ENCODE assay signal across 16 mouse cellular contexts in genomic region chr1:90006666-90007065, GRCm38 (mm10). TPM values are rescaled to one million over a fixed set of nuclear protein-coding genes. Genes with fewer than 3 reads are reported as not detected.
A peak's percentile ranks its signal among the peaks of the same experiment; 100 is the strongest.
DNase-seq lines count a peak whose midpoint lies in the region; ATAC-seq lines count a peak whose summit lies in the region.
"Had no signal": no experiment of that assay in that cellular context is flagged by ENCODE, and none has a peak within 500 bp of the region (broad histone marks: within the 10 kb centered on the region; RNA-seq: fewer than 3 reads in every experiment).

No protein-coding gene starts in this region.

- H3K27ac ChIP-seq in forebrain, embryonic 13.5 days, result peak overlapping the region; percentile 49; the same call in 1 of the 2 replicates
- no peak overlapping the region for H3K27ac ChIP-seq in forebrain, embryonic 10.5 days
- H3K27ac ChIP-seq in neural tube, embryonic 13.5 days (replicated peaks), result peak overlapping the region; percentile 71
- H3K27ac ChIP-seq: embryonic facial prominence, embryonic 12.5 days had no signal

- no peak for DNase-seq in forebrain, embryonic 10.5 days (ENCODE audit: extremely low spot score, low spot score)
- no peak for DNase-seq in neural tube, embryonic 10.5 days (ENCODE audit: extremely low spot score, low spot score)
- peak; percentile 33 to 46 for DNase-seq in layer of hippocampus, postnatal 14 days (ENCODE audit: low spot score in 2 of 2)
- peak; percentile 23 for DNase-seq in telencephalon, adult 2 months (ENCODE audit: low read depth, low spot score)
- no peak for DNase-seq in urinary bladder, postnatal 4 days (ENCODE audit: low spot score in 2 of 2)
- DNase-seq: B cell, adult 2 months; spleen, adult 18-20 months; thymus, adult 18-20 months had no signal

- no peak overlapping the region for H3K4me3 ChIP-seq in forebrain, embryonic 13.5 days
- H3K4me3 ChIP-seq in forebrain, embryonic 10.5 days, result no peak overlapping the region
- no peak overlapping the region for H3K4me3 ChIP-seq in neural tube, embryonic 13.5 days
- H3K4me3 ChIP-seq: embryonic facial prominence, embryonic 12.5 days had no signal

- H3K4me2 ChIP-seq in forebrain, embryonic 13.5 days, result no peak overlapping the region; the same call in 1 of the 2 replicates
- no peak overlapping the region for H3K4me2 ChIP-seq in neural tube, embryonic 13.5 days
- H3K4me2 ChIP-seq: embryonic facial prominence, embryonic 12.5 days had no signal

- H3K9ac ChIP-seq in forebrain, embryonic 13.5 days, result no peak overlapping the region
- H3K9ac ChIP-seq in neural tube, embryonic 13.5 days, result no peak overlapping the region
- H3K9ac ChIP-seq: embryonic facial prominence, embryonic 12.5 days had no signal

- H3K4me1 ChIP-seq in forebrain, embryonic 13.5 days, result 0 out of 2 replicates have a peak, but pooled peaks cover 12% of the 10 kb centered on the region
- H3K4me1 ChIP-seq in forebrain, embryonic 10.5 days, result no peaks in the 10 kb centered on the region
- peaks cover 13% of the 10 kb centered on the region for H3K4me1 ChIP-seq in neural tube, embryonic 13.5 days (replicated peaks)
- H3K4me1 ChIP-seq: embryonic facial prominence, embryonic 12.5 days had no signal

- H3K9me3 ChIP-seq in forebrain, embryonic 13.5 days (replicated peaks), result no peaks in the 10 kb centered on the region
- H3K9me3 ChIP-seq in forebrain, embryonic 10.5 days, result no peaks in the 10 kb centered on the region
- H3K9me3 ChIP-seq in neural tube, embryonic 13.5 days, result no peaks in the 10 kb centered on the region
- H3K9me3 ChIP-seq: embryonic facial prominence, embryonic 12.5 days had no signal

- peaks cover 19% of the 10 kb centered on the region for H3K27me3 ChIP-seq in forebrain, embryonic 13.5 days
- H3K27me3 ChIP-seq in forebrain, embryonic 10.5 days (ENCODE audit: poor library complexity, severe bottlenecking), result peaks cover 46% of the 10 kb centered on the region
- no peaks in the 10 kb centered on the region for H3K27me3 ChIP-seq in neural tube, embryonic 13.5 days

- ATAC-seq in forebrain, embryonic 13.5 days, result no peak; the same call in 1 of the 2 replicates
- no peak; the same call in 1 of the 2 replicates for ATAC-seq in neural tube, embryonic 13.5 days (ENCODE audit: low read depth)
- ATAC-seq in megakaryocyte, adult 5-6 weeks (ENCODE audit: poor library complexity, severe bottlenecking), result no peak
- ATAC-seq: activated CD4-positive, CD25-positive, alpha-beta regulatory T cell, adult 4 months; intestine, postnatal 0 days had no signal

- 61% methylated on average over 14 of the region's 14 CpGs for WGBS in forebrain, embryonic 13.5 days
- WGBS in forebrain, embryonic 10.5 days, result 69% methylated on average over 14 of the region's 14 CpGs
- 67% methylated on average over 14 of the region's 14 CpGs for WGBS in neural tube, embryonic 13.5 days

- H3K36me3 ChIP-seq in forebrain, embryonic 13.5 days (ENCODE audit: poor library complexity, severe bottlenecking), result no peaks in the 10 kb centered on the region
- H3K36me3 ChIP-seq in forebrain, embryonic 10.5 days (replicated peaks), result no peaks in the 10 kb centered on the region
- no peaks in the 10 kb centered on the region for H3K36me3 ChIP-seq in neural tube, embryonic 13.5 days
- H3K36me3 ChIP-seq: embryonic facial prominence, embryonic 12.5 days had no signal

RNA-seq across cellular contexts. Expression of gene Asb18, which starts 7.8 kb away (rescaled TPM):
- polyA plus RNA-seq in forebrain, embryonic 13.5 days (2015; fragmentation: Nextera tagmentation; extraction: Ambion mirVana), result 0.14 and 0.19 TPM in 2 replicates
- polyA plus RNA-seq in forebrain, embryonic 10.5 days (2016; fragmentation: Nextera tagmentation; extraction: Ambion mirVana), result not detected in 2 replicates
- 0.71 and 0.90 TPM in 2 replicates for polyA plus RNA-seq in neural tube, embryonic 13.5 days (2015; fragmentation: Nextera tagmentation; extraction: Ambion mirVana)
- total RNA-seq in layer of hippocampus, postnatal 14 days (2021), result 1 to 10 TPM; 2.5 to 3.3 TPM
- not detected in 2 replicates for total RNA-seq in megakaryocyte, adult 5-6 weeks (2015)
- not detected in 2 replicates for total RNA-seq in megakaryocyte, adult 5-6 weeks (2017)
- total RNA-seq: megakaryocyte progenitor cell, adult 5-6 weeks; MEL had no signal
- polyA plus RNA-seq: activated CD4-positive, CD25-positive, alpha-beta regulatory T cell, adult 4 months; intestine, postnatal 0 days had no signal

Comparison
In these comparisons a context has a peak if more than half of its experiments do, and no peak if none do; other contexts are left out.
1. DNase-seq: peak in layer of hippocampus, postnatal 14 days (2 of 2) and telencephalon, adult 2 months (single experiment); none in forebrain, embryonic 10.5 days (single experiment), neural tube, embryonic 10.5 days (single experiment) and urinary bladder, postnatal 4 days (0 of 2).